Mouse (Mus musculus) cerebellum, postnatal 14 days (tissue): ENCODE data around the gene Nr2e1.
A peak's percentile ranks its signal among the peaks of the same experiment; 100 is the strongest.

ENCODE experiments used
- DNase-seq, 2 experiments: peaks; one replicate each; pipeline ENCODE4 v3.0.0; 2021; ENCODE audit warnings: mixed read lengths in 2 of 2

Gene Nr2e1

GRCm38 (mm10) chr10:42587961-42588750 is 4.7 kb upstream of the Nr2e1 start:
- no peak for DNase-seq

- DNase-seq, result no peak
Observed at GRCm38 (mm10) chr10:42585596-42586305, 2.3 kb upstream of the Nr2e1 start.

- DNase-seq, result no peak
Observed at GRCm38 (mm10) chr10:42585156-42585555, 1.7 kb upstream of the Nr2e1 start.

- no peak for DNase-seq
Observed at GRCm38 (mm10) chr10:42584436-42584983, 1.1 kb upstream of the Nr2e1 start.

- no peak for DNase-seq
Observed at GRCm38 (mm10) chr10:42583902-42584435, 537 bp upstream of the Nr2e1 start.

- DNase-seq, result peak in 1 of 2 experiments; percentile 22
Observed at GRCm38 (mm10) chr10:42582566-42583110, 794 bp downstream of the Nr2e1 start.

GRCm38 (mm10) chr10:42581694-42582565 is 1.5 kb downstream of the Nr2e1 start:
- peak in 1 of 2 experiments; percentile 35 for DNase-seq

GRCm38 (mm10) chr10:42580951-42581277 is 2.5 kb downstream of the Nr2e1 start:
- DNase-seq, result no peak

GRCm38 (mm10) chr10:42580131-42580950 is 3.1 kb downstream of the Nr2e1 start:
- DNase-seq, result no peak

GRCm38 (mm10) chr10:42579475-42580130 is 3.8 kb downstream of the Nr2e1 start:
- DNase-seq, result no peak

- DNase-seq, result no peak
Observed at GRCm38 (mm10) chr10:42578698-42579474, 4.5 kb downstream of the Nr2e1 start.

GRCm38 (mm10) chr10:42578281-42578675 is 5.2 kb downstream of the Nr2e1 start:
- DNase-seq, result no peak

GRCm38 (mm10) chr10:42577525-42578280 is 5.7 kb downstream of the Nr2e1 start:
- no peak for DNase-seq

- no peak for DNase-seq
Observed at GRCm38 (mm10) chr10:42574639-42575038, 8.8 kb downstream of the Nr2e1 start.

GRCm38 (mm10) chr10:42572971-42573370 is 10.5 kb downstream of the Nr2e1 start:
- DNase-seq, result no peak

- DNase-seq, result no peak
Observed at GRCm38 (mm10) chr10:42572567-42572966, 10.9 kb downstream of the Nr2e1 start.

- no peak for DNase-seq
Observed at GRCm38 (mm10) chr10:42562272-42562671, 21.2 kb downstream of the Nr2e1 start.

GRCm38 (mm10) chr10:42559581-42560200 is 23.7 kb downstream of the Nr2e1 start:
- DNase-seq, result no peak

- DNase-seq, result no peak
Observed at GRCm38 (mm10) chr10:42546507-42546906, 36.9 kb downstream of the Nr2e1 start.
